Mouse (Mus musculus): ENCODE measurements at regions not wholly inside any gene's neighbourhood (a gene's known extent, or its start where the extent isn't known, plus 50 kb on each side); places are given as distances from the start of the nearest gene placed in this dataset.

- Histone ChIP-seq H3K9me3 (no peaks in the 10 kb centered on the region), H3K27me3 (replicated peaks) (no peaks in the 10 kb centered on the region), H3K4me1 (peaks cover 8% of the 10 kb centered on the region; the same call in 1 of the 2 replicates), H3K27ac (replicated peaks) (no peak overlapping the region), H3K4me3 (no peak overlapping the region), H3K36me3 (no peaks in the 10 kb centered on the region), H3K9ac (no peak overlapping the region), H3K4me2 (no peak overlapping the region)
- whole genome bisulfite sequencing = 54% methylated on average over 2 of the region's 2 CpGs
- ATAC-seq (ENCODE audit: extremely low read depth, insufficient number of reproducible peaks, low FRiP score, low TSS enrichment) = no peak
Measured at GRCm38 (mm10) chr2:84042793-84043192, 52.4 kb downstream of the Gm13691 start.

- WGBS = 64% methylated on average over 9 of the region's 9 CpGs
- Histone ChIP-seq H3K4me3 (no peak overlapping the region), H3K36me3 (no peaks in the 10 kb centered on the region), H3K27ac (replicated peaks) (no peak overlapping the region), H3K9ac (no peak overlapping the region), H3K27me3 (replicated peaks) (no peaks in the 10 kb centered on the region), H3K4me1 (peaks cover 21% of the 10 kb centered on the region), H3K4me2 (no peak overlapping the region), H3K9me3 (no peaks in the 10 kb centered on the region)
- no peak for ATAC-seq (ENCODE audit: extremely low read depth, insufficient number of reproducible peaks, low FRiP score, low TSS enrichment)
Measured at GRCm38 (mm10) chr2:84048398-84049140, 58.2 kb downstream of the Gm13691 start.

GRCm38 (mm10) chr2:84051883-84052331, 61.6 kb downstream of the Gm13691 start:
- peak overlapping the region; percentile 24; the same call in 1 of the 2 replicates for H3K4me2 ChIP-seq
- no peaks in the 10 kb centered on the region for H3K27me3 ChIP-seq (replicated peaks)
- peaks cover 13% of the 10 kb centered on the region for H3K4me1 ChIP-seq
- no peak overlapping the region for H3K9ac ChIP-seq
- H3K36me3 ChIP-seq = no peaks in the 10 kb centered on the region
- peak overlapping the region; percentile 62 for H3K27ac ChIP-seq (replicated peaks)
- WGBS = 6% methylated on average over 3 of the region's 3 CpGs
- H3K4me3 ChIP-seq = no peak overlapping the region
- peak; percentile 83 for ATAC-seq (ENCODE audit: extremely low read depth, insufficient number of reproducible peaks, low FRiP score, low TSS enrichment)
- H3K9me3 ChIP-seq = no peaks in the 10 kb centered on the region

GRCm38 (mm10) chr2:84059246-84059645, 68.9 kb downstream of the Gm13691 start:
- Histone ChIP-seq H3K4me2 (no peak overlapping the region), H3K9ac (no peak overlapping the region), H3K4me3 (no peak overlapping the region), H3K27me3 (replicated peaks) (no peaks in the 10 kb centered on the region), H3K36me3 (no peaks in the 10 kb centered on the region), H3K9me3 (no peaks in the 10 kb centered on the region), H3K27ac (replicated peaks) (0 out of 2 replicates have a peak overlapping the region, but pooled peaks have one; percentile 36), H3K4me1 (no peaks in the 10 kb centered on the region)
- peak; percentile 66 for ATAC-seq (ENCODE audit: extremely low read depth, insufficient number of reproducible peaks, low FRiP score, low TSS enrichment)
- 56% methylated on average over 7 of the region's 7 CpGs for WGBS

DNA sequence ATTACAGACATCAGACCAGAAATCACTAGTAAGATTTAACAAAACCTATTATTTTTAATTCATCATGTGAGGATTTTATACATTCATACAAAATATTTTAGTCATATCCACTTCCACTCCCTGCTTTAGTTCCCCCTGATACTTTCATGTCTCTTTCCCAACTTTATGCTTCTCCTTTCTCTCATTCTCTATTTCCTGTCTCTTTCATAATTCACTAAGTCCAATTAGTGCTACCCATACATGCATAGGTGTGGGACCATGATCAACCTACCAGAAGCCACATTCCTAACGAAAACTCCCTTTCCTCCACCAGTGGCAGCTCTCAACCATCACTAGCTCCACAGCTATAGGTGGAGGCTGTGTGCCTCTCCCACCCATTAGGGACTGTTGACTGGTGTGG, 70.9 kb downstream of the Gm13691 start:
- H3K4me1 ChIP-seq = no peaks in the 10 kb centered on the region
- H3K9me3 ChIP-seq = no peaks in the 10 kb centered on the region
- no peak overlapping the region for H3K4me2 ChIP-seq
- no peak overlapping the region for H3K4me3 ChIP-seq
- no peaks in the 10 kb centered on the region for H3K27me3 ChIP-seq (replicated peaks)
- 72% methylated on average over 1 of the region's 1 CpGs for WGBS
- no peak overlapping the region for H3K9ac ChIP-seq
- no peak for ATAC-seq (ENCODE audit: extremely low read depth, insufficient number of reproducible peaks, low FRiP score, low TSS enrichment)
- H3K36me3 ChIP-seq = no peaks in the 10 kb centered on the region
- no peak overlapping the region for H3K27ac ChIP-seq (replicated peaks)

DNA sequence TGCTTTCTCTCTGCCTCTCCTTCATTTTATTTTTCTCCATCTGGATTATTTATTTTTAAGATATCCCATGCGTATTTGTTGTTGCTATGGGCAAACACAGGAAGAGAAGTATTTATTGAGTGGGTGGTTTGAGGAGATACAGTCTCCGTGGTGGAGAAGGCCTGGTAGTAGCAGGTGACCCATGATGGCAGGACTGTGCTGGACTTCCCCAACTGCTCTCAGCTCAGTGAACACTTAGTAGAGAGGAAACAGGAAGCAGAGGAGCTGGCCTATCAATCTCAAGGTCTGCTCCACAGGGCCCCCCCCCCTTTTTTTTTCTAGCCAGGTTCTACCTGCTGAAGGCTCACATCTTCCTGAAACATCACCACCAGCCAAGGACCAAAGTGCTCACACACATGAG, 74.0 kb downstream of the Gm13691 start:
- Histone ChIP-seq H3K9me3 (no peaks in the 10 kb centered on the region), H3K36me3 (no peaks in the 10 kb centered on the region), H3K27me3 (replicated peaks) (no peaks in the 10 kb centered on the region), H3K27ac (replicated peaks) (no peak overlapping the region), H3K9ac (no peak overlapping the region), H3K4me2 (no peak overlapping the region), H3K4me3 (no peak overlapping the region), H3K4me1 (no peaks in the 10 kb centered on the region)
- 52% methylated on average over 2 of the region's 2 CpGs for WGBS
- no peak for ATAC-seq (ENCODE audit: extremely low read depth, insufficient number of reproducible peaks, low FRiP score, low TSS enrichment)

- 43% methylated on average over 7 of the region's 7 CpGs for WGBS
- H3K36me3 ChIP-seq = no peaks in the 10 kb centered on the region
- H3K27ac ChIP-seq (replicated peaks) = no peak overlapping the region
- H3K4me1 ChIP-seq = no peaks in the 10 kb centered on the region
- no peak for ATAC-seq (ENCODE audit: extremely low read depth, insufficient number of reproducible peaks, low FRiP score, low TSS enrichment)
- no peaks in the 10 kb centered on the region for H3K27me3 ChIP-seq (replicated peaks)
- no peak overlapping the region for H3K4me2 ChIP-seq
- no peaks in the 10 kb centered on the region for H3K9me3 ChIP-seq
- H3K9ac ChIP-seq = no peak overlapping the region
- no peak overlapping the region for H3K4me3 ChIP-seq
Measured at GRCm38 (mm10) chr2:84065061-84065460, 74.7 kb downstream of the Gm13691 start.

- 66% methylated on average over 2 of the region's 2 CpGs for WGBS
- no peak for ATAC-seq (ENCODE audit: extremely low read depth, insufficient number of reproducible peaks, low FRiP score, low TSS enrichment)
- no peak overlapping the region for H3K4me3 ChIP-seq
- H3K4me2 ChIP-seq = no peak overlapping the region
- no peaks in the 10 kb centered on the region for H3K4me1 ChIP-seq
- H3K9me3 ChIP-seq = no peaks in the 10 kb centered on the region
- H3K27me3 ChIP-seq (replicated peaks) = no peaks in the 10 kb centered on the region
- no peak overlapping the region for H3K9ac ChIP-seq
- H3K27ac ChIP-seq (replicated peaks) = 0 out of 2 replicates have a peak overlapping the region, but pooled peaks have one; percentile 20
- H3K36me3 ChIP-seq = no peaks in the 10 kb centered on the region
Measured at GRCm38 (mm10) chr2:84065749-84066148, 75.4 kb downstream of the Gm13691 start.

DNA sequence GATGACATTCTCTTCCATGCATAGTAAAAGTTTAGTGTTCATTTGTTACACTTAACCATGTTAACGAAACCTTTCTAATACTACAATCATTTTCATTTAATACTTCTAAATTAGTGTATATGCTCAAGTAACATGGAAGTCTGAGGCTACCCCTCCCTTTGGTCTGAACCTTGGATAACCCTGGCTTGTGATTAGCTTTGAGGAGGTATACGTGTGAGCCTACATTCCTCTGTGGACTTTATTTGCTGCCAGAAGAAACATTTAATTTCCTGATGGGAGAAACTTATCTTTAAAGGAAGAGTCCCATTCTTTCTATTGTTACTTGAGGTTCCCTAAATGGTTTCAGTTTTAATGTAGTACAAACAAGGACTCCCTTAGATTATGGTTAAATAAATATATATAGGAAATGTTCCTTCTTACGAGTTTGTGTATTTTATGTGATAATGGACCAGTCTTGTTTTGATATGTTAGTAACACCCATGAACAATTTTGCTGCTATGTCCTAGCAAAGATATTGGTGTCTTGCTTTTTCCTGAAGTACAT, 75.9 kb downstream of the Gm13691 start:
- no peak for ATAC-seq (ENCODE audit: extremely low read depth, insufficient number of reproducible peaks, low FRiP score, low TSS enrichment)
- Histone ChIP-seq H3K9me3 (no peaks in the 10 kb centered on the region), H3K4me2 (no peak overlapping the region), H3K9ac (no peak overlapping the region), H3K27ac (replicated peaks) (no peak overlapping the region), H3K4me3 (no peak overlapping the region), H3K27me3 (replicated peaks) (no peaks in the 10 kb centered on the region), H3K4me1 (no peaks in the 10 kb centered on the region), H3K36me3 (no peaks in the 10 kb centered on the region)
- WGBS = 57% methylated on average over 3 of the region's 3 CpGs

- Histone ChIP-seq H3K36me3 (no peaks in the 10 kb centered on the region), H3K4me1 (no peaks in the 10 kb centered on the region), H3K9me3 (no peaks in the 10 kb centered on the region), H3K27me3 (replicated peaks) (no peaks in the 10 kb centered on the region), H3K9ac (no peak overlapping the region), H3K4me2 (no peak overlapping the region), H3K27ac (replicated peaks) (no peak overlapping the region), H3K4me3 (no peak overlapping the region)
- no peak for ATAC-seq (ENCODE audit: extremely low read depth, insufficient number of reproducible peaks, low FRiP score, low TSS enrichment)
- 68% methylated on average over 6 of the region's 6 CpGs for WGBS
Measured at GRCm38 (mm10) chr2:84066785-84067526, 76.6 kb downstream of the Gm13691 start.

GRCm38 (mm10) chr2:84068617-84069016, 78.3 kb downstream of the Gm13691 start:
- no peak overlapping the region for H3K9ac ChIP-seq
- no peaks in the 10 kb centered on the region for H3K4me1 ChIP-seq
- 78% methylated on average over 4 of the region's 4 CpGs for WGBS
- no peak overlapping the region for H3K27ac ChIP-seq (replicated peaks)
- H3K4me2 ChIP-seq = no peak overlapping the region
- ATAC-seq (ENCODE audit: extremely low read depth, insufficient number of reproducible peaks, low FRiP score, low TSS enrichment) = no peak
- H3K4me3 ChIP-seq = no peak overlapping the region
- H3K9me3 ChIP-seq = no peaks in the 10 kb centered on the region
- no peaks in the 10 kb centered on the region for H3K27me3 ChIP-seq (replicated peaks)
- no peaks in the 10 kb centered on the region for H3K36me3 ChIP-seq

Data from heart, embryonic 13.5 days (tissue).